Mouse (Mus musculus): Measurements from ENCODE around the gene P3h4.

DNA sequence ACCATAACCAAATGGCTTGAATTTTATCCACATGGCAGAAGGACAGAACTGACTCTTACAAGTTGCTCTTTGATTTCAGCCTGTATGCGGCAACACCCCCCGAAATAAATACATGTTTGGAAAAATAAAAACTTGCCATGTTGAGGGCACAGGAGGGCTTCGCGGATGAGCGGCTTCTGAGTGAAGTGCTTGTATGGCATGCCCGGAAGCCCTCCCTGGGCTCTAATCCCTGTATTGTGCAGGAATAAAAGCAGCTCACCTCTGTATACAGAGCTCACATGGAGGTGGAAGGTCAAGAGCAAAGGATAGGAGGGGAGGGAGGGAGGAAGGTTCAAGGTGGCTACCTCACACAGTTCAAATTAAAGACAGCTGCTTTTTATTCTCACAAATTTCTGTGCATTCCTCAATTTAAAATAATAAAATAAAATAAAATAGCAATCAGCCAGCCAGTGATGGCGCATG, 22.7 kb downstream of the P3h4 start:
- no peak for TF ChIP-seq CTCF (IDR thresholded peaks at IDR 0.05; ENCODE audit: low read depth)
- TF ChIP-seq EP300 (IDR thresholded peaks at IDR 0.05; ENCODE audit: low read depth) = no peak

Data from liver, embryonic 14.5 days (tissue).